Mouse (Mus musculus) heart, embryonic 13.5 days (tissue): ENCODE results near the gene Klhl25. TPM values are rescaled to one million over a fixed set of nuclear protein-coding genes. Genes with fewer than 3 reads are reported as not detected.
"Not testable (repeated sequence)": the region's sequence is repeated elsewhere in the genome, so short reads cannot be mapped to it uniquely, and the experiment has no call there.

Experiments
- ATAC-seq: fragments of 200-750 bp; cut with Nextera tagmentation; 2 replicates; pipeline ENCODE4 v1.8.0; 2017; ENCODE audit warnings: moderate TSS enrichment; ENCODE audit not compliant: insufficient number of reproducible peaks, low FRiP score, low TSS enrichment; ENCODE audit errors: extremely low read depth
- H3K27ac ChIP-seq: fragments of 300-500 bp; sonication (generic); replicated peaks from 2 replicates; pipeline ENCODE4 v1.5.1; 2015; ENCODE audit warnings: moderate library complexity, mild to moderate bottlenecking, inconsistent platforms
- H3K27me3 ChIP-seq: fragments of 300-500 bp; sonication (generic); replicated peaks from 2 replicates; pipeline ENCODE4 v1.6.1; 2015; ENCODE audit warnings: mild to moderate bottlenecking, inconsistent platforms
- H3K36me3 ChIP-seq: fragments of 300-500 bp; sonication (generic); 2 replicates; pipeline ENCODE4 v1.6.1; 2015; ENCODE audit warnings: mild to moderate bottlenecking, inconsistent platforms
- H3K4me1 ChIP-seq: fragments of 300-500 bp; sonication (generic); 2 replicates; pipeline ENCODE4 v1.6.1; 2015; ENCODE audit warnings: inconsistent platforms
- H3K4me2 ChIP-seq: fragments of 300-500 bp; sonication (generic); 2 replicates; pipeline ENCODE4 v1.6.1; 2015; ENCODE audit warnings: inconsistent platforms, mild to moderate bottlenecking, moderate library complexity
- H3K4me3 ChIP-seq: fragments of 300-500 bp; sonication (generic); 2 replicates; pipeline ENCODE4 v1.5.1; 2015; ENCODE audit warnings: moderate library complexity, mild to moderate bottlenecking, inconsistent platforms
- H3K9ac ChIP-seq: fragments of 300-500 bp; sonication (generic); 2 replicates; pipeline ENCODE4 v1.6.1; 2015; ENCODE audit warnings: inconsistent platforms, mild to moderate bottlenecking, moderate library complexity
- H3K9me3 ChIP-seq: fragments of 300-500 bp; sonication (generic); 2 replicates; pipeline ENCODE4 v1.6.1; 2016; ENCODE audit warnings: inconsistent platforms
- WGBS: fragments of 180-500 bp; shearing (Covaris S2); methylation state at CpG from one replicate; pipeline ENCODE4 v1.1.7; 2015; ENCODE audit warnings: mixed read lengths; 5-methylcytosine and 5-hydroxymethylcytosine counted together
- polyA plus RNA-seq: library from polyadenylated mRNA; unstranded; fragments of >200 nt; fragmentation: Nextera tagmentation; extraction: Ambion mirVana; gene quantifications from 2 replicates; pipeline ENCODE4 v1.2.1, GENCODE M21; 2015

Klhl25 gene
- polyA plus RNA-seq, 1 experiment from 2014 or later, result 9.3 TPM

DNA sequence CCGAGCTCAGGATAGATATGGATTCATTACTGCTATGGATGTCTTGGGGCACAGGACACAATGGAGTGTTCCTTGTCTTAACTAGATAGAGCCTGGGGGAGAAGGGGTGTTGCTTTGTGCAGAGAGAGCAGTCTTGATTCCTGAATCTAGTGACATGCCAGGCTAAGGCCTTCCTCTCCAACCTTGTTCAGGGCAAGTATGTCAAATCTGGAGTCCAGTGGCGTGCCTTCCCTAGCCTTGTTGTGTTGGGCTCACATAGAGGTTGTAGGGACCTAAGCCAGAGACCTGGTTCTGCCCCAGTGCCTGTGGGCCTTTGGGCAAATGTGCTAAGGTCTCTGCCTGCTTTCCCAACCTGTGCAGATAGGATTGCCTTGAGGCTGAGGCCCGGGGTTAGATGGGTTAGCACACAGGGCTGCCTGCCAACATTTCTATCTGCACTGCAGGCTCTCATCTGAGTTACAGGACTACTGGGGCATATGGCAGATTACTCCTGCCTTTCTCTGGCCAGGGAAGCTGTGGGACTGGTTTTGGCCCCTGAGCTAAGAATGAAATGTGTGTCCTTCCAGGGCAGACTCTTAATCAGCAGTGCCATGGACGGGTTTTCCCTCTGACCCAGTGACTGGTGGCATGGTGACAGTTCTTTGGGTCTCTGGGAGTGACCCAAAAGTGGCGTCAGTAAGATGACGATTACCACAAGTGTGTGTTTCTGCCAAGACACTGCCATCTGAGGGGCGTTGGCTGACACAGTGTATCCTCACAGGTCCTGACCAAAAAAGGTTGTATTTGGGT lies 13.7 kb downstream of the Klhl25 start:
- H3K4me3 ChIP-seq, ATAC-seq, H3K9ac ChIP-seq, H3K4me2 ChIP-seq, H3K9me3 ChIP-seq, H3K27me3 ChIP-seq: not testable (repeated sequence)
- H3K36me3 ChIP-seq, result peaks cover 47% of the 10 kb centered on the region
- WGBS, result 58% methylated on average over 7 of the region's 7 CpGs
- H3K4me1 ChIP-seq, result peaks cover 27% of the 10 kb centered on the region
- H3K27ac ChIP-seq, result peak overlapping the region; percentile 33; the same call in 1 of the 2 replicates

DNA sequence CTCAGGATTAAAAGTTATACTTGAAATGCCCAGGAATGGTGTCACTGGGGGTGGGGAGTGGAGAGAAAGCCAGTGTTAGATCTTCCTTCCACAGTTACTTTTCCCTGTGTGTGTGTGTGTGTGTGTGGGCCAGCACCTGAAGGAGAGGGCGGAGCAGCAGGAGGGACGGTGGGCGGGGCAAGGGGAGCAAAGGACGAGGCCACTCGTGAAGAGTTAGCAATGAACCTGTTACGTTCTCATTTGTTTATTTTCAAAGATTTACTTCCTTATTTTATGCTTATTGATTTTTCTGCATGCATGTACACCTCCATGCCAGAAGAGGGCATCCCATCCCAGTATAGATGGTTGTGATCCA lies 14.3 kb downstream of the Klhl25 start:
- H3K27ac ChIP-seq, result peak overlapping the region; percentile 33; the same call in 1 of the 2 replicates
- not testable (repeated sequence) for H3K9ac ChIP-seq, H3K27me3 ChIP-seq, H3K4me2 ChIP-seq, ATAC-seq, H3K9me3 ChIP-seq, H3K4me3 ChIP-seq
- peaks cover 27% of the 10 kb centered on the region for H3K4me1 ChIP-seq
- 92% methylated on average over 6 of the region's 6 CpGs for WGBS
- H3K36me3 ChIP-seq, result peaks cover 53% of the 10 kb centered on the region

DNA sequence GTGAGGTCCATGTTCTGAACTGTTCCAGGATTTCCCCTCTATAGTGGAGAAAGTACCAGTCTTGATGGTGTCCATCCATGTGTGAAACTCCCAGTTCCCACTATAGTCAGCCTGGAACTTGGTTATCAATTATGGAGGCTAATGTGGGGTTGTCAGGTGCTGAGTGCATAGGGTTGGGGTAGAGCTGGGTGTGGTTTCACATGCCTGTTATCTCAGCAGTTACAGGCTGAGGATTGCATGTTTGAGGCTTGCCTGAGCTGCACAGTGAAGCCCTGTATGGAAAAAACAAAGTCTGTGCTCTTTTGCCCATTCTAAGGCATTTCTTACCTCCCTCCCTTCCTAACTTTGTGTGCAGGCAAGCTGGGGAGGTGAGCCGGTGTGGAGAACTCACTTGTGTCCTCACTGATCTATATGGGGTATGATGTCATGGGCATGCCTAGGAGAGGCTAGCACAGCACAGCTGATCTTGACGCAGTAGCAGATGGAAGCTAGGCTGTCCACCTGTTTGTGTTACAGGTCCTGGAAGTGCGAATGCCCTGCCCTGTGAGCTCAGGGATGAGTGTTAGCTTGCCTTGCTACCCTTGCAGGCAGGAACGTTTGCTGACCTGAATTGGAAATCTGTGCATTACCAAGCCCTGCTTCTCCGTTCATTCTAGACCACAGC lies 15.3 kb downstream of the Klhl25 start:
- H3K4me1 ChIP-seq, result peaks cover 27% of the 10 kb centered on the region
- not testable (repeated sequence) for ATAC-seq, H3K4me3 ChIP-seq, H3K27me3 ChIP-seq, H3K9ac ChIP-seq, H3K9me3 ChIP-seq, H3K27ac ChIP-seq, H3K4me2 ChIP-seq
- H3K36me3 ChIP-seq, result peaks cover 60% of the 10 kb centered on the region
- 82% methylated on average over 5 of the region's 5 CpGs for WGBS

GRCm38 (mm10) chr7:75865026-75865425 lies 16.9 kb downstream of the Klhl25 start:
- H3K9me3 ChIP-seq, result peaks cover 8% of the 10 kb centered on the region
- H3K27me3 ChIP-seq, result no peaks in the 10 kb centered on the region
- no peak overlapping the region for H3K4me3 ChIP-seq
- no peak for ATAC-seq
- no peak overlapping the region for H3K9ac ChIP-seq
- no peak overlapping the region for H3K27ac ChIP-seq
- H3K4me2 ChIP-seq, result no peak overlapping the region
- 91% methylated on average over 6 of the region's 6 CpGs for WGBS
- peaks cover 66% of the 10 kb centered on the region for H3K36me3 ChIP-seq
- peaks cover 24% of the 10 kb centered on the region for H3K4me1 ChIP-seq

DNA sequence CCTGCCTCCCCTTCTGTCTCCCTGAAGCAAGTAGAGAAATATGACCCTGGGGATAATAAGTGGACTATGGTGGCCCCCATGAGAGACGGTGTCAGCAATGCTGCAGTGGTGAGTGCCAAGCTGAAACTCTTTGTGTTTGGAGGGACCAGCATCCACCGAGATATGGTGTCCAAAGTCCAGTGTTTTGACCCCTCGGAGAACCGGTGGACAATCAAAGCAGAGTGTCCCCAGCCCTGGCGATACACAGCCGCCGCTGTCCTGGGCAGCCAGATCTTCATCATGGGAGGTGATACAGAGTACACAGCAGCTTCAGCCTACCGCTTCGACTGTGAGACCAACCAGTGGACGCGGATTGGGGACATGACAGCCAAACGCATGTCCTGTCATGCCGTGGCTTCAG lies 18.4 kb downstream of the Klhl25 start:
- Histone ChIP-seq H3K4me2 (no peak overlapping the region), H3K9me3 (peaks cover 8% of the 10 kb centered on the region), H3K4me3 (no peak overlapping the region), H3K36me3 (peaks cover 74% of the 10 kb centered on the region), H3K9ac (no peak overlapping the region), H3K27me3 (no peaks in the 10 kb centered on the region), H3K27ac (no peak overlapping the region), H3K4me1 (peaks cover 25% of the 10 kb centered on the region)
- no peak for ATAC-seq
- 88% methylated on average over 13 of the region's 13 CpGs for WGBS

- ATAC-seq, result no peak
- H3K27me3 ChIP-seq, result no peaks in the 10 kb centered on the region
- H3K4me3 ChIP-seq, result no peak overlapping the region
- no peak overlapping the region for H3K4me2 ChIP-seq
- H3K9ac ChIP-seq, result no peak overlapping the region
- 85% methylated on average over 2 of the region's 2 CpGs for WGBS
- H3K36me3 ChIP-seq, result peaks cover 92% of the 10 kb centered on the region
- peaks cover 16% of the 10 kb centered on the region for H3K4me1 ChIP-seq
- H3K27ac ChIP-seq, result no peak overlapping the region
- peaks cover 8% of the 10 kb centered on the region for H3K9me3 ChIP-seq
Observed at GRCm38 (mm10) chr7:75868687-75869086, 20.6 kb downstream of the Klhl25 start.

DNA sequence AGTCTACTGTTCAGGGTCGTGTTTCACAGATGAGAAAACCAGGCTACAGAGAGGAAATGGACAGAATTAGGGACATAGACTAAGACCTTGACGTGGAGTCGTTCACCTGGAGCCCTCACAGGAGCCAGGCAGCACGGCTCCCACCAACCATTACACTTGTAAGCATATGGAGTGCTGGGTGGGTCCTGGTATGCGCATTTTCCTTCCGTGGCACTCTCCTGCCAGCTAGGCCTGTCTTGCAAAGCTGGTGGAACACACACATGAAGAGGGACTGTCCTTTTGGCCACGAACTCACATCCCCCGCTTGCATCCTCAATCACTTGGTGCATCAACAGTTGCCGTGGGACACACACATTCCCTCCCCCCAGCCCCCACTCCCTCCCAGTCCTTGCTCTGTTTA lies 22.4 kb downstream of the Klhl25 start:
- no peak overlapping the region for H3K4me3 ChIP-seq
- H3K9me3 ChIP-seq, result no peaks in the 10 kb centered on the region
- H3K9ac ChIP-seq, result 0 out of 2 replicates have a peak overlapping the region, but pooled peaks have one; percentile 25
- no peak for ATAC-seq
- H3K27me3 ChIP-seq, result no peaks in the 10 kb centered on the region
- 76% methylated on average over 9 of the region's 9 CpGs for WGBS
- peaks cover 90% of the 10 kb centered on the region for H3K36me3 ChIP-seq
- H3K4me2 ChIP-seq, result no peak overlapping the region
- H3K4me1 ChIP-seq, result peaks cover 16% of the 10 kb centered on the region
- no peak overlapping the region for H3K27ac ChIP-seq

GRCm38 (mm10) chr7:75872255-75872654 lies 24.1 kb downstream of the Klhl25 start:
- Histone ChIP-seq H3K4me2 (no peak overlapping the region), H3K9ac (no peak overlapping the region), H3K36me3 (peaks cover 73% of the 10 kb centered on the region), H3K9me3 (no peaks in the 10 kb centered on the region), H3K27me3 (no peaks in the 10 kb centered on the region), H3K4me1 (peaks cover 16% of the 10 kb centered on the region), H3K27ac (no peak overlapping the region), H3K4me3 (no peak overlapping the region)
- ATAC-seq, result no peak
- WGBS, result 61% methylated on average over 5 of the region's 5 CpGs

DNA sequence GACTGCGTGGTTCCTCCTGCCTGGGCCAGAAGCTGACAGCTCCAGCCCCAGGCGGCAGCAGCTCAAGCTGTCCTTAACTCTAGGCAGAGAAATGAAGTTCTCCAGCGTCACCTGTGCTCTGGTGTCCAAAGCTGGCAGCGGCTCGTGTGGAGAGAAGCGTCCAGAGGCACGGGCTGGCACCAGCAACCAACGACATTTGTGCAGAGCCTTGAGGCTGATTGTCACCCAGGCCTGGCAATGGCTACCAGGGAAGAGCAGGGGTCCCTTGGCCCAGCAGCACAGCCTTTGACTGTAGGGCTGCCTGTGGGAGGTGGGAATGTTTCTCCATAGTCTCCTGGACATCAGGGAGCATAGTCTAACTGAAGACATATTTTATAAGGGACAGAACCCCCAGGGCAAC lies 24.6 kb downstream of the Klhl25 start:
- ATAC-seq, result no peak
- no peaks in the 10 kb centered on the region for H3K27me3 ChIP-seq
- H3K4me3 ChIP-seq, result no peak overlapping the region
- no peak overlapping the region for H3K4me2 ChIP-seq
- no peaks in the 10 kb centered on the region for H3K9me3 ChIP-seq
- WGBS, result 75% methylated on average over 8 of the region's 8 CpGs
- peaks cover 69% of the 10 kb centered on the region for H3K36me3 ChIP-seq
- H3K27ac ChIP-seq, result no peak overlapping the region
- H3K4me1 ChIP-seq, result peaks cover 16% of the 10 kb centered on the region
- no peak overlapping the region for H3K9ac ChIP-seq

DNA sequence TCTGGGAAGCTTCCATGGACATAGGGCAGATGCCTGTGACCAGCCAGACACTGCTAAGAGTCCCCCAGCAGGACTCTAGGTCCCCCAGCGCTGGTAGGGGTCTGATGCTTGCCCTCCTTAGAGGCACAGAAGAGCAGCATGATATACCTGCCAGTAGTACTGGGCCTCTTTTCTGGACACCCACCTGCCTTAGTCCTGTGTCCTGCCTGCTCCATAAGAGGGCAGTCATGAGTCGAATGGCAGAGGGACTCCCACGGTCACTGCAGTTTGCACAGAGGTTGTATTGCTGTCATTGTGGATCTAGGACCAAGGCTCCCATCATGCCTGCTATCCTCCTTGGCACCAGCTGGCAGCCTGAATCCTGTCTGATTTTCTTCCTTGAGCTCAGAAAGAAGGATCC lies 25.1 kb downstream of the Klhl25 start:
- H3K27ac ChIP-seq, result no peak overlapping the region
- WGBS, result 68% methylated on average over 3 of the region's 3 CpGs
- H3K4me2 ChIP-seq, result no peak overlapping the region
- H3K4me1 ChIP-seq, result peaks cover 16% of the 10 kb centered on the region
- no peaks in the 10 kb centered on the region for H3K9me3 ChIP-seq
- no peak overlapping the region for H3K4me3 ChIP-seq
- H3K36me3 ChIP-seq, result peaks cover 66% of the 10 kb centered on the region
- H3K27me3 ChIP-seq, result no peaks in the 10 kb centered on the region
- H3K9ac ChIP-seq, result no peak overlapping the region
- no peak for ATAC-seq

DNA sequence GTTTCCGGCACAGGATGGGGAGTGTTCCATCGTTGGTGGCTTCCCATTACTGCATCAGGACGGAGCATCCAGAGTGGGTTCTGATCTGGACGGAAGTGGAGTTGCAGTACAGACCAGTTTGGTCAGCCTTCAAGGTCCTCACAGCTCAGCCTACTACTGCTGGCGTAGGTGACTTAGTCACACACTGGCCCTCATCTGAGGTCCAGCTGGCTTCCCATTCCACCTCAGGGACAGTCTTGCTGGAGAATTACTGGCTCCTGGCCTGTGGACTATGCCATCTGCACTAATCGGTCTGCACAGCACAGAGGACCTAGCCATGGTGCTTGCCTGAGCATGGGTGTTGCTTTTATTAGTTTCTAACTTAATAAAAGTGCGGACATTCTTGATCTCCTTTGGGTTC lies 25.6 kb downstream of the Klhl25 start:
- Histone ChIP-seq H3K27me3 (no peaks in the 10 kb centered on the region), H3K4me1 (peaks cover 16% of the 10 kb centered on the region), H3K9ac (no peak overlapping the region), H3K36me3 (peaks cover 61% of the 10 kb centered on the region), H3K4me2 (no peak overlapping the region), H3K4me3 (no peak overlapping the region), H3K27ac (no peak overlapping the region), H3K9me3 (no peaks in the 10 kb centered on the region)
- 88% methylated on average over 7 of the region's 7 CpGs for WGBS
- no peak for ATAC-seq

GRCm38 (mm10) chr7:75879436-75879835 lies 31.3 kb downstream of the Klhl25 start:
- not testable (repeated sequence) for H3K9ac ChIP-seq, H3K4me3 ChIP-seq, H3K4me1 ChIP-seq, ATAC-seq, H3K4me2 ChIP-seq, H3K9me3 ChIP-seq, H3K27me3 ChIP-seq, H3K36me3 ChIP-seq, H3K27ac ChIP-seq
- 78% methylated on average over 2 of the region's 2 CpGs for WGBS
